Mouse (Mus musculus) forebrain, embryonic 12.5 days (tissue): ENCODE measurements around the gene Fank1. TPM values are rescaled to one million over a fixed set of nuclear protein-coding genes. Genes with fewer than 3 reads are reported as not detected.

Experiments used
- ATAC-seq: fragments of 200-750 bp; cut with Nextera tagmentation; 2 replicates; pipeline ENCODE4 v1.8.0; 2017; ENCODE audit warnings: moderate TSS enrichment; ENCODE audit not compliant: low FRiP score
- H3K27ac ChIP-seq: fragments of 300-500 bp; sonication (generic); 2 replicates; pipeline ENCODE4 v1.5.1; 2016; ENCODE audit warnings: mild to moderate bottlenecking
- H3K27me3 ChIP-seq: fragments of 300-500 bp; sonication (generic); 2 replicates; pipeline ENCODE4 v1.6.1; 2016; ENCODE audit warnings: mild to moderate bottlenecking
- H3K36me3 ChIP-seq: fragments of 300-500 bp; sonication (generic); replicated peaks from 2 replicates; pipeline ENCODE4 v1.6.1; 2016; ENCODE audit warnings: mild to moderate bottlenecking
- H3K4me1 ChIP-seq: fragments of 300-500 bp; sonication (generic); 2 replicates; pipeline ENCODE4 v1.6.1; 2016
- H3K4me2 ChIP-seq: fragments of 300-500 bp; sonication (generic); 2 replicates; pipeline ENCODE4 v1.6.1; 2016; ENCODE audit warnings: mild to moderate bottlenecking, moderate library complexity
- H3K4me3 ChIP-seq: fragments of 300-500 bp; sonication (generic); replicated peaks from 2 replicates; pipeline ENCODE4 v1.5.1; 2016; ENCODE audit warnings: mild to moderate bottlenecking
- H3K9ac ChIP-seq: fragments of 300-500 bp; sonication (generic); 2 replicates; pipeline ENCODE4 v1.6.1; 2016; ENCODE audit warnings: mild to moderate bottlenecking
- H3K9me3 ChIP-seq: fragments of 300-500 bp; sonication (generic); 2 replicates; pipeline ENCODE4 v1.6.1; 2016
- WGBS: fragments of 180-500 bp; shearing (Covaris S2); methylation state at CpG from one replicate; pipeline ENCODE4 v1.1.7; 2016; 5-methylcytosine and 5-hydroxymethylcytosine counted together
- polyA plus RNA-seq: library from polyadenylated mRNA; unstranded; fragments of >200 nt; fragmentation: Nextera tagmentation; extraction: Ambion mirVana; gene quantifications from 2 replicates; pipeline ENCODE4 v1.2.1, GENCODE M21; 2016

The Fank1 gene
- polyA plus RNA-seq, 1 experiment from 2014 or later = 1.5 TPM

- Histone ChIP-seq H3K27ac (no peak overlapping the region), H3K9ac (no peak overlapping the region), H3K4me3 (no peak overlapping the region), H3K36me3 (peaks cover 23% of the 10 kb centered on the region), H3K27me3 (no peaks in the 10 kb centered on the region), H3K9me3 (no peaks in the 10 kb centered on the region), H3K4me1 (peaks cover 2% of the 10 kb centered on the region), H3K4me2 (no peak overlapping the region)
- peak; percentile 27; the same call in 1 of the 2 replicates for ATAC-seq
- WGBS = 58% methylated on average over 5 of the region's 5 CpGs
Observed at GRCm38 (mm10) chr7:133750666-133751065, 26.0 kb upstream of the Fank1 start.

- H3K9me3 ChIP-seq = no peaks in the 10 kb centered on the region
- no peak overlapping the region for H3K4me2 ChIP-seq
- no peaks in the 10 kb centered on the region for H3K27me3 ChIP-seq
- WGBS = 87% methylated on average over 5 of the region's 5 CpGs
- ATAC-seq = no peak
- no peak overlapping the region for H3K27ac ChIP-seq
- peaks cover 23% of the 10 kb centered on the region for H3K36me3 ChIP-seq
- no peak overlapping the region for H3K4me3 ChIP-seq
- H3K9ac ChIP-seq = no peak overlapping the region
- H3K4me1 ChIP-seq = peaks cover 4% of the 10 kb centered on the region
Observed at GRCm38 (mm10) chr7:133751163-133751562, 25.5 kb upstream of the Fank1 start.

GRCm38 (mm10) chr7:133757961-133758455, 18.7 kb upstream of the Fank1 start:
- H3K9me3 ChIP-seq = 0 out of 2 replicates have a peak, but pooled peaks cover 3% of the 10 kb centered on the region
- peak overlapping the region; percentile 9; the same call in 1 of the 2 replicates for H3K27ac ChIP-seq
- peaks cover 3% of the 10 kb centered on the region; the same call in 1 of the 2 replicates for H3K36me3 ChIP-seq
- WGBS = 15% methylated on average over 5 of the region's 5 CpGs
- ATAC-seq = no peak
- H3K4me3 ChIP-seq = peak overlapping the region; percentile 21
- H3K27me3 ChIP-seq = no peaks in the 10 kb centered on the region
- peak overlapping the region; percentile 57 for H3K4me2 ChIP-seq
- peaks cover 36% of the 10 kb centered on the region for H3K4me1 ChIP-seq
- H3K9ac ChIP-seq = no peak overlapping the region; the same call in 1 of the 2 replicates

GRCm38 (mm10) chr7:133758716-133759115, 17.9 kb upstream of the Fank1 start:
- no peak for ATAC-seq
- peak overlapping the region; percentile 57 for H3K4me2 ChIP-seq
- WGBS = 69% methylated on average over 5 of the region's 5 CpGs
- no peak overlapping the region; the same call in 1 of the 2 replicates for H3K27ac ChIP-seq
- peaks cover 3% of the 10 kb centered on the region; the same call in 1 of the 2 replicates for H3K36me3 ChIP-seq
- H3K4me1 ChIP-seq = peaks cover 36% of the 10 kb centered on the region
- H3K9me3 ChIP-seq = 0 out of 2 replicates have a peak, but pooled peaks cover 3% of the 10 kb centered on the region
- H3K4me3 ChIP-seq = 0 out of 2 replicates have a peak overlapping the region, but pooled peaks have one; percentile 21
- no peak overlapping the region for H3K9ac ChIP-seq
- no peaks in the 10 kb centered on the region for H3K27me3 ChIP-seq

GRCm38 (mm10) chr7:133759611-133760353, 16.9 kb upstream of the Fank1 start:
- H3K36me3 ChIP-seq = no peaks in the 10 kb centered on the region
- peak overlapping the region; percentile 36 for H3K4me3 ChIP-seq
- peak; percentile 93 for ATAC-seq
- peak overlapping the region; percentile 59 for H3K9ac ChIP-seq
- H3K4me2 ChIP-seq = peak overlapping the region; percentile 57
- 1% methylated on average over 27 of the region's 27 CpGs for WGBS
- peaks cover 38% of the 10 kb centered on the region for H3K4me1 ChIP-seq
- peak overlapping the region; percentile 95 for H3K27ac ChIP-seq
- no peaks in the 10 kb centered on the region for H3K27me3 ChIP-seq
- 0 out of 2 replicates have a peak, but pooled peaks cover 3% of the 10 kb centered on the region for H3K9me3 ChIP-seq

- no peaks in the 10 kb centered on the region for H3K36me3 ChIP-seq
- H3K4me3 ChIP-seq = no peak overlapping the region
- no peaks in the 10 kb centered on the region for H3K27me3 ChIP-seq
- 0 out of 2 replicates have a peak, but pooled peaks cover 3% of the 10 kb centered on the region for H3K9me3 ChIP-seq
- no peak for ATAC-seq
- peaks cover 39% of the 10 kb centered on the region for H3K4me1 ChIP-seq
- H3K9ac ChIP-seq = no peak overlapping the region
- H3K27ac ChIP-seq = no peak overlapping the region
- 92% methylated on average over 6 of the region's 6 CpGs for WGBS
- no peak overlapping the region for H3K4me2 ChIP-seq
Observed at GRCm38 (mm10) chr7:133762696-133763095, 14.0 kb upstream of the Fank1 start.

GRCm38 (mm10) chr7:133764425-133764824, 12.2 kb upstream of the Fank1 start:
- Histone ChIP-seq H3K36me3 (no peaks in the 10 kb centered on the region), H3K27ac (no peak overlapping the region), H3K27me3 (no peaks in the 10 kb centered on the region), H3K4me3 (no peak overlapping the region), H3K9me3 (0 out of 2 replicates have a peak, but pooled peaks cover 3% of the 10 kb centered on the region), H3K4me2 (no peak overlapping the region), H3K9ac (no peak overlapping the region), H3K4me1 (peaks cover 25% of the 10 kb centered on the region)
- ATAC-seq = no peak
- WGBS = 78% methylated on average over 2 of the region's 2 CpGs

- Histone ChIP-seq H3K27ac (peak overlapping the region; percentile 69), H3K4me1 (peaks cover 18% of the 10 kb centered on the region), H3K4me2 (no peak overlapping the region), H3K4me3 (no peak overlapping the region), H3K9ac (peak overlapping the region; percentile 4; the same call in 1 of the 2 replicates), H3K36me3 (no peaks in the 10 kb centered on the region), H3K27me3 (no peaks in the 10 kb centered on the region), H3K9me3 (0 out of 2 replicates have a peak, but pooled peaks cover 3% of the 10 kb centered on the region)
- WGBS = 48% methylated on average over 10 of the region's 10 CpGs
- peak; percentile 44; the same call in 1 of the 2 replicates for ATAC-seq
Observed at GRCm38 (mm10) chr7:133765240-133765848, 11.3 kb upstream of the Fank1 start.

GRCm38 (mm10) chr7:133765849-133766243, 10.8 kb upstream of the Fank1 start:
- 69% methylated on average over 13 of the region's 13 CpGs for WGBS
- H3K9me3 ChIP-seq = 0 out of 2 replicates have a peak, but pooled peaks cover 3% of the 10 kb centered on the region
- H3K4me3 ChIP-seq = no peak overlapping the region
- peak overlapping the region; percentile 4; the same call in 1 of the 2 replicates for H3K9ac ChIP-seq
- no peaks in the 10 kb centered on the region for H3K36me3 ChIP-seq
- H3K27ac ChIP-seq = peak overlapping the region; percentile 69
- no peak overlapping the region for H3K4me2 ChIP-seq
- no peaks in the 10 kb centered on the region for H3K27me3 ChIP-seq
- H3K4me1 ChIP-seq = peaks cover 18% of the 10 kb centered on the region
- ATAC-seq = peak; percentile 58; the same call in 1 of the 2 replicates

GRCm38 (mm10) chr7:133768027-133768426, 8.6 kb upstream of the Fank1 start:
- Histone ChIP-seq H3K27me3 (no peaks in the 10 kb centered on the region), H3K4me3 (no peak overlapping the region), H3K4me2 (no peak overlapping the region), H3K27ac (no peak overlapping the region), H3K36me3 (no peaks in the 10 kb centered on the region), H3K9me3 (no peaks in the 10 kb centered on the region), H3K4me1 (peaks cover 18% of the 10 kb centered on the region), H3K9ac (no peak overlapping the region)
- ATAC-seq = no peak
- 84% methylated on average over 4 of the region's 4 CpGs for WGBS

- Histone ChIP-seq H3K9me3 (no peaks in the 10 kb centered on the region), H3K36me3 (no peaks in the 10 kb centered on the region), H3K27me3 (no peaks in the 10 kb centered on the region), H3K4me2 (no peak overlapping the region), H3K4me3 (no peak overlapping the region), H3K4me1 (peaks cover 18% of the 10 kb centered on the region), H3K27ac (no peak overlapping the region), H3K9ac (no peak overlapping the region)
- no peak for ATAC-seq
- 81% methylated on average over 5 of the region's 5 CpGs for WGBS
Observed at GRCm38 (mm10) chr7:133768517-133768916, 8.1 kb upstream of the Fank1 start.

- Histone ChIP-seq H3K27ac (no peak overlapping the region), H3K36me3 (no peaks in the 10 kb centered on the region), H3K4me1 (peaks cover 15% of the 10 kb centered on the region), H3K9me3 (no peaks in the 10 kb centered on the region), H3K4me2 (peak overlapping the region; percentile 85), H3K27me3 (no peaks in the 10 kb centered on the region), H3K4me3 (no peak overlapping the region), H3K9ac (no peak overlapping the region)
- 73% methylated on average over 5 of the region's 5 CpGs for WGBS
- ATAC-seq = no peak
Observed at GRCm38 (mm10) chr7:133775179-133775578, 1.5 kb upstream of the Fank1 start.
